Mouse (Mus musculus) left cerebral cortex, postnatal 10 days (tissue): ENCODE results near the gene Camkk1. TPM values are rescaled to one million over a fixed set of nuclear protein-coding genes. Genes with fewer than 3 reads are reported as not detected.

Source experiments
- DNase-seq, 2 experiments: peaks; one replicate each; pipeline ENCODE4 v3.0.0; 2021 to 2022; ENCODE audit warnings: low spot score in 2 of 2, mixed read lengths in 1 of 2; ENCODE audit errors: extremely low spot score in 1 of 2
- intact Hi-C: fragments of 180-260 bp; cut with DNase I; formaldehyde crosslinking; loops from one replicate; pipeline ENCODE4 v1.15.1; 2025
- total RNA-seq, 2 experiments: library from RNA; stranded (reverse); gene quantifications; 2 replicates each; pipeline ENCODE4 v1.2.3; 2021

The Camkk1 gene
- total RNA-seq, 2 experiments from 2014 or later: 33.6 to 34.1 TPM

GRCm38 (mm10) chr11:73090283-73090682 is 71.5 kb downstream of the Camkk1 start, which contains the start of gene Itgae:
Gene Itgae, plus strand, starts transcription at chr11:73090583.
- no peak for DNase-seq
- intact Hi-C loops: no loop called here

GRCm38 (mm10) chr11:73090826-73091225 is 72.0 kb downstream of the Camkk1 start:
- no peak for DNase-seq
- intact Hi-C loops: no loop called here

Other genes starting within 250 kb of the Camkk1 start
- 10 to 100 TPM in 1 of 2 experiments, 1 to 10 TPM in 1; 8.6 to 11.5 TPM for gene Cyb5d2, start 222.9 kb upstream of the Camkk1 start, total RNA-seq
- gene Zzef1, start 222.8 kb upstream of the Camkk1 start, total RNA-seq: 10 to 100 TPM; 49.3 to 49.4 TPM
- 1 to 10 TPM; 6.0 to 6.8 TPM for gene Atp2a3, start 57.8 kb upstream of the Camkk1 start, total RNA-seq
- 1 to 10 TPM in 1 of 2 experiments, under 1 TPM in 1; 0.87 to 1.0 TPM for gene P2rx1, start 19.9 kb upstream of the Camkk1 start, total RNA-seq
- gene Ncbp3, start 28.8 kb downstream of the Camkk1 start, total RNA-seq: 1 to 10 TPM; 8.3 to 9.1 TPM
- under 1 TPM; 0.19 to 0.22 TPM for gene Itgae, start 71.6 kb downstream of the Camkk1 start, total RNA-seq
- under 1 TPM; 0.75 to 0.92 TPM for gene Haspin, start 119.3 kb downstream of the Camkk1 start, total RNA-seq
- under 1 TPM; 0.32 to 0.54 TPM for gene P2rx5, start 141.4 kb downstream of the Camkk1 start, total RNA-seq
- gene Emc6, start 158.0 kb downstream of the Camkk1 start, total RNA-seq: 10 to 100 TPM; 59.7 to 65.4 TPM
- gene Tax1bp3, start 158.1 kb downstream of the Camkk1 start, total RNA-seq: 10 to 100 TPM; 18.2 to 20.2 TPM
- gene Ctns, start 180.0 kb downstream of the Camkk1 start, total RNA-seq: 10 to 100 TPM; 17.6 to 18.2 TPM
- gene Shpk, start 180.5 kb downstream of the Camkk1 start, total RNA-seq: 1 to 10 TPM; 2.1 to 3.0 TPM
- under 1 TPM; 0.32 to 0.43 TPM for gene Trpv1, start 215.3 kb downstream of the Camkk1 start, total RNA-seq
- under 1 TPM; 0.73 to 0.79 TPM for gene Trpv3, start 248.4 kb downstream of the Camkk1 start, total RNA-seq